Mouse (Mus musculus) adrenal gland, postnatal 14 days (tissue): Measurements from ENCODE around the gene Cdc14a. TPM values are rescaled to one million over a fixed set of nuclear protein-coding genes. Genes with fewer than 3 reads are reported as not detected.

Experiments
- DNase-seq: peaks from one replicate; pipeline ENCODE4 v3.0.0; 2021; ENCODE audit warnings: mixed read lengths
- total RNA-seq: library from RNA; stranded (reverse); gene quantifications from 2 replicates; pipeline ENCODE4 v1.2.3, GENCODE M21; 2021

Gene Cdc14a
- total RNA-seq, 1 experiment from 2014 or later = 8.8 TPM

- DNase-seq = peak; percentile 58
These were observed 94.6 kb downstream of the Cdc14a start for GRCm38 (mm10) chr3:116329023-116329762.

DNA sequence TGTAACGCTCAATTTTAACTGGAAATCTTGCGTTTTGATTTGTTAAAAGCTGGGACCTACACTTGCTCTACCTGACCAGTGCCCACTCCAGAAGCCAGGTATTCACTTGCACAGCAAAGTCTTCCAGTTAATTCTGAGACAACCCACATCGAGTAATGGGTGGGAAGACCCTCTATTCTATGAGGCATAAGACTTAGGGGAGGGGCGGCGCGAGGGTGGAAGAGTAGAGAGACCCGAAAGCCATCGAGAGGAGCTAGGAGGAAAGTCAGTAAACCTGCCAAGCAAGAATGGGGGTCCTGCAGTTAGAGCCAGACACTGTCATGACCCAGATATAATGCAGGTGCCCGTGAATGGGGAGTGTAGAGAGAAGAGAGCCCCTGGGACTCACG, 96.2 kb downstream of the Cdc14a start:
- no peak for DNase-seq

- peak; percentile 90 for DNase-seq
These were observed 96.7 kb downstream of the Cdc14a start for GRCm38 (mm10) chr3:116327001-116327615.

DNA sequence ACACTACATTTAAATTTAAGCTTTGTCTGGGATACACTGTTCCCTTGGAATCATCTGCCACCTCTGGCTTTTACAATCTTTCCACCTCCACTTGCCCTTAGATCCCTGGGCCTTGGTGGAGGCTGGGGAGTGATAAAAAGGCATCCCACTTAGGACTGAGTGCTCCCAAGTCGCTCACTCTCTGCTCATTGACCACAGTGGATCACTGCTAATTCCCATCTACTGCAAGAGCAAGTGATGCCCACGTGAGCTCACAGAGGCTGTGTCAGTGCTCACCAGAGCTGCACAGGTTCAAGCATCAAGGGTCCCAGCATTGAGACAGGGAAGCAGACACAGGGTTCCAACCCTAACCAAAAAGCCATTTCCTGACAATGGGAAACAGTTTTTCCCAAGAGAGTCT, 98.3 kb downstream of the Cdc14a start:
- DNase-seq = no peak

DNA sequence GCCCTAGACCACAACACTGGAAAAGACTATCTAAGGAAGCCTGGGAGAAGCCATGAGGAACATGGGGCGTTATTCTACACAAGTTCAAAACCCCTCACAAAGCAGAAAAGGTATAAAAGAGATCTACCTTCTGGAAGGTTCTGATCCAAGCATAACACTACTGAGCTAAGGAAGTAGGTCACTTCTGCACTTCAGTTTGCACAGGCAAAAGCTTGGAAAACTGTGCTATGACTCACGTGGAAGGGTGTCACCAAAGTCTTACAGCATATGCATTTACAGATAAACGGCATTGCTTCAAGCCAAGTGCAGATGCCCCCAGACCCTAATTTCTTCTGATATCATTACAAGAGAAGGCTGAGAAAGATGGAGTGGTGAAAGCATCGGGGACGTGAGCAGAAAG, 104.1 kb downstream of the Cdc14a start:
- no peak for DNase-seq

DNA sequence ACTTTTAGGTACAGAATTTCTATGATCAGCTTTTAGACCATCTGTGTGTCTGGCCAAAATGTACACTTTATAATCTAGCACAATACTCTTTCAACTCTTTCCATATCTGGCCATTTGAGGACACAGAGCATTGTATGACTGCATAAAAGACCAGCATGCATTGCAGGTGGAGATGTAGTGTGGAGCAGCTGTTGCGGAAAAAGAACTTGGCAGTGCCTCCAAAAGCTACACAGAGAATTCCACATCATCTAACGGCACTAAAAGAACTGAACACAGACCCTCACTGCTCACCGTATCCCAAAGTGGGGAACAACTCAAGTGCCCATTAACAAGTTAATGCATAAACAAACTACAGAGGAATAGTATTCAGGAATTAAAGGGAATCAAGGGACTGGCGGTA, 112.0 kb downstream of the Cdc14a start:
- DNase-seq = no peak

GRCm38 (mm10) chr3:116311173-116311572, 112.7 kb downstream of the Cdc14a start:
- DNase-seq = no peak

DNA sequence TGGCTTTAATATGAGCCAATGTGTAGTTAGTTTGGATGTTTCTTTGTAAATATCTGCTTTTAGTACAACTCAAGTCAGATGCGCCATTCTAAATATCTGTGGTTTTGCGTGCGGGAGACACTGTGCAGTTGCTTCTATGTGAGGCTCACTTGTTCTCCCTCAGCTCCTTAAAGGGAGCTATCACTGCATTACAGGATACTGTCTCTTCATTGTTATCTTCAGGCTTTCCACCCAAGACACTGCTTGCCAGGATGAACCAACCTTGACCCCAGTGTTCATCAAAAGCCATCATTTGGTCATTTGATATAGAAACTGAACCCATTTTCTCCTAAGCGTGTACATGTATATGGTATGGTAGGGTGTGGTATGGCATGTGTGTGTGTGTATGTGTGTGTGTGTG, 113.2 kb downstream of the Cdc14a start:
- DNase-seq = no peak

DNA sequence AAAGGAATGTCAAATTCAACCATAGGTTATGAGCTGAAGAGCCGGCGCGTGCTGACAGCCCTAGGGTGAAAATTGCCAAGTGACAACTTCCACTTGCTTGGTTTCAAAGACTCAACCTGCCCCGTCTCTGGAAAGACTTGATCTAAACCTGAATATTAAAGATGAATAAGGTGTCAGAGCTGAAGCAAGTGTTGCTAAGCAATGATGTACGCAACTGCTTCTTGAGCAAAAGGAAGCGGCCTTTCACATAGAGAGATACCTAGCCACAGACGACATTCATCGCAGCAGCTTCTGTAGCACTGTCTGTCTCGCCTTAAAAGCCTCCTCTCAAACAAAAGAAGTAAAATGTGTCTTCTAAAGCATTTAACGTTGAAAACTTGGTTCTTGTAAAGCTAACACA, 113.8 kb downstream of the Cdc14a start:
- no peak for DNase-seq

DNA sequence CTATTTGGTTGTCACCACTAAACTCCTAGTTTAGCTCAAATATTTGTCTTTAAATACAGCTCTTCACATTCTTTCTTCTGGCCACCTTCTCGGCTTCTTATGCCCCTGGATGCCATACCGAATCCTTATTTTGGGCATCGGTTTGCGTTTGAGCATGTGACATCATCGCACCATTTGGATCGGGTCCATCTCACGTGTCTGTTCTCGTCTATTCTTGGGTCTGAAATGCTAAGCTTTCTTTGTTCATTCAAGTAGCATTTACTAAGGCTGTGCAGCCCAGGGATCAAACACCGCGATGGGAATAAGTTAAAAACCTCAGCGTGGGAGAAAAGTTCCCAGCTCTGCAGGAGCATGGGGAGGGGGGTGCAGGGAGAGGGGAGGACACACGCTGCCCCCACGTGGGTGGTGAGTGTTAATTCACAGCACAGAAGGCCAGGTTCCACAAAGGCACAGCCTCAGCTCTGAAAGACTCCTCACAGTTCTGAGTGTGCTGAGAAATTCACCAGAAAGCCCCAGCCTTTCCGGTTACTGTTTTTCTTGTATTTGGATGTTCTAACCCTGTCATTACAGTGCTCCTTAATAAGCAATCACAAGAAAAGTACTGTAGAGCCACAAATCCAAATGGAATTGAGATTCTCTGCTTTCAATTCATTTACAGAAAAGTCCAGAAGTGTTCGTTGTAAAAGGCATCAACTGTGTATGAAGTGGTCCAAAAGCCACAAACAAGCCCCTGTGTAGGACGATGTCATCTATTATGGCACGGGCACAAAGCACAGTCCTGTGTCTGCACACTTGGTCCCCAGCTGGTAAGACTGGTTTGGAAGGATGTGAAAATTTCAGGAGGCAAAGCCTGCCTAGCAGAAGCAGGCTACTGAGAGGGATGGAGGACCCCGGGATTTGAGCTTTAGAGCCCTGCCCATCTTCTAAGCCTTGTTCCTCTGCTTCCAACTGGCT, 118.8 kb downstream of the Cdc14a start:
- no peak for DNase-seq

DNA sequence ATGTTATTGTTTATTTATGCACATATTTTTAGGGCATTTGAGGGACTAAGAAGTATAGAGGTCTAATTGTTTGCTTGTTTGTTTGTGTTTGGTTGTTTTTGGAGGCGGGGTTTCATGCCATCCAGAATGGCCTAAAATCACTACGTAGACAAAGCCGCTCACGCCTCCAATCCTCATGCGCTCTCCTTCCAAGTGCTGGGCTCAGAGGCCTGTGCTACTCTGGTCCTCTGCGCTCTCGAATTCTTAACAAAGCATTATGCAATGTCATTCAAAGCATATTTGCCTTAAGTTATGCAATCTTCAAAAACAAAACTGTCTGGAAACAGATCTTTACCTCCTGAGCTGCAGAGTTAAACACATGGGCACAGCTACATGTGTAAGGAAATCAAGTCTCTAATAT, 121.3 kb downstream of the Cdc14a start:
- DNase-seq = no peak

DNA sequence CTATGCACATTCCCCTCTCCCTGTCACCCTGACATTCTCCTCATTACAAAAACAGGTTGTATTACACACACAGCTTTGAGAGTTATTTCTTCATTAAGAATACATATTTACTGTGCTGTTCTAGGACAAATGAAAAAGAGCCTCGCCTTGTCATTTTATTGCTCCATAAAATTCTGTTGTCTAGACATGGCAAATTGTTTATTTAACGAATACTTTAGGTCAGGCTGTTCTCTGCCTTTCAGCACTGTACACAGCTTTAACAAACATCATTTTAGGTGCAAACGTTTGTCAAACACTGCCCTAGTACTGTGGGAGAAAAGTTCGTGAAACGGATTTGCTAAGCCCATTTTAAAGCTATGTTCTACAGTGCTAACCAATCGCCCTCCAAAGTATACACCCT, 122.1 kb downstream of the Cdc14a start:
- no peak for DNase-seq

- DNase-seq = no peak
These were observed 125.1 kb downstream of the Cdc14a start for GRCm38 (mm10) chr3:116298727-116299126.

- DNase-seq = no peak
These were observed 125.8 kb downstream of the Cdc14a start for GRCm38 (mm10) chr3:116298003-116298402.

- DNase-seq = no peak
These were observed 126.7 kb downstream of the Cdc14a start for GRCm38 (mm10) chr3:116297170-116297569.

DNA sequence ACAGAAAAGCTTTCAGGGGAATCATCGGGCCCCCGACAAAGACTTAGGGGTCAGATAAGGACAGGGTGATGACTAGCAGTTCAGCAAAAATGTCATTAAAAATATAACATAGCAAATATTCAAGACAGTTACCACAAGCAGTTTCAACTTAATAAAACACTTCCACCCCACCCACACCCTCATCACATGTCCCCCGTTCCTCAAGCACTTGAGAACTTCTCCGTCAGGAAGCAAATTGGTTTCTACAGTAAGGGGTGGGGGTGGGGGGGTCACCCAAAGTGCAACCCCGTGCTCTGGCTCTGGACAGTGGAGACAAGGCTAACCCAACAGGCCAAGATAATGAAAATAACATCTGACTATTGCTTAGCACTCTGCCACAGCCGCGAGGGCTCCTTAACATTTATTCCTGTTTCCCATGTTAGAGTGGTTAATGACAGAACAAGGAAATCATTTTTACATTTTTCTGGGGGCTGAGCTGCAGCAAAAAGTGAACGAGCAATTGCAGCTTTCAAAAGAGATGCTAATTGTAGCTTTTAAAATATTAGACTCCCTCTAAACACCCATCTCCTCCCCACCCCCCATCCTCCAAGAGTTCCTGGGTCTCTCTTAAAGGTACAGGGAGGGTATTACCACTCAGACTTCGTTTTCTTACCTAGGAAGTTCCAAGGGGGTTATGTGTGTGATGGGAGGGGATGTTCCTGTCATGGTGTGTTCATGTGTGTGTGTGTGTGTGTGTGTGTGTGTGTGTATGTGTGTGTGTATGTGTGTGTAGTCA, 133.6 kb downstream of the Cdc14a start:
- DNase-seq = no peak

DNA sequence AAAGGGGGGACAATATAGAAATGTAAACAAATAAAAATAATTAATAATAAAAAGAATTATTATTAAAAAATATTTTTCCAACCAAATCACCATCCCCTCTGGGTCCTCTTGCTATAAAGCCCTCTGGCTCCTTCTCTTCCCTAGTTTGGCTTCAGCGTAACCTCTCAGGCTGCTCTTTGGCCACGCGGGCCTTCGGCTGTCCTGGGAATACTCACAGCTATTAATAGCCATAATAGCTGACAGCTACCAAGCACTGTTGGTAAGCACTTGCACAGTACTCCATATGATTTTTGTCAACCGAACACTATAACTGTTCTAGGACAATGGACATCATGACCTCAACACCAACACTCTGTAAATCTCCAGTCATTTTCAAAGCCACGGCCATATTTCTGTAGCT, 135.0 kb downstream of the Cdc14a start:
- DNase-seq = peak; percentile 14

GRCm38 (mm10) chr3:116284735-116285134, 139.1 kb downstream of the Cdc14a start:
- DNase-seq = no peak

GRCm38 (mm10) chr3:116283996-116284395, 139.8 kb downstream of the Cdc14a start:
- DNase-seq = no peak

DNA sequence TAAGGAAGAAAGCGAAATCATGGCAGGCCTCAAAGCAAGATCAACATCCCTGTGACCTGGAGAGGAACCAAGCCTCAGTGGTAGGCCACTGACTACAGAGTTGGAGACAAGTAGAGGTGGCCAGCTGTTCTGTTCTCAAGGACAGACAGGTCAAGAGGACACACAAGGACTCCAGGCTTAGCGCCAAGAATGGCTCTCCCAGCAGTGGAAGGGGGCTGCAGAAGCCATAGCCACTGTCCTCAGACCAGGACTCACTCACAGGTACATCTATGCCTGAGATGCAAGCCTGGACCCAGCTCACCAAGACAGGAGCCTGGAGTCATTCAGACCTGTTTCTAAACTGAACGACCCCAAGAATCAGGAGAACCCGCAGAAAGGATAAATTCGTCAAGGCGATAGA, 142.2 kb downstream of the Cdc14a start:
- DNase-seq = no peak

GRCm38 (mm10) chr3:116277146-116277545, 146.7 kb downstream of the Cdc14a start:
- no peak for DNase-seq

GRCm38 (mm10) chr3:116271679-116272078, 152.2 kb downstream of the Cdc14a start:
- DNase-seq = no peak
